ENCODE assay signal across 15 mouse cellular contexts in the genomic region with DNA sequence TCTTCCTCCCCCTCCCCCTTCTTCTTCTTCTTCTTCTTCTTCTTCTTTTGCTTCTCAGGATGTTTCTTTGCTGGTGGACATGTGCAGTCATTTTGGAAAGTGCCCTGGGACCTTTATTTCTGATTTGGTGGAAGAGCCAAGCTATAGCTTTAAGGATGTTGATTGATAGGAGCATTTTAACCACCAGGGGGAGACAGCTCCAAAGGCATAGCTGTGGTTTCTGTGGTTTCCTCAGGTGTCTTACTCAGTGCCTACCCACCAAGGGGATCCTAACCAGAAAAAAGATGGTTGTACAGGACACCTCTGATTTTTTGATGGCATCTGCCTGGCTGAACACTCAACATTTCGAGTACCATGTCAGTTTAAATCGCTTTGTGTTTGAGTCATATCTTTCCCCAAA. TPM values are rescaled to one million over a fixed set of nuclear protein-coding genes. Genes with fewer than 3 reads are reported as not detected.
DNase-seq lines count a peak whose midpoint lies in the region; ATAC-seq and TF ChIP-seq lines count a peak whose summit lies in the region.
"Had no signal": no experiment of that assay in that cellular context is flagged by ENCODE, and none has a peak within 500 bp of the region (broad histone marks: within the 10 kb centered on the region; RNA-seq: fewer than 3 reads in every experiment).

No protein-coding gene starts in this region.

- H3K27me3 ChIP-seq in heart, adult 2 months (ENCODE audit: control insufficient read depth, insufficient read depth, low read length), result no peaks in the 10 kb centered on the region
- no peaks in the 10 kb centered on the region for H3K27me3 ChIP-seq in kidney, embryonic 16.5 days (ENCODE audit: insufficient read depth, low read length)
- H3K27me3 ChIP-seq: heart, embryonic 13.5 days had no signal

- H3K9ac ChIP-seq in heart, adult 2 months (ENCODE audit: low read depth, low read length), result no peak overlapping the region
- no peak overlapping the region for H3K9ac ChIP-seq in kidney, embryonic 16.5 days (replicated peaks; ENCODE audit: low read length)
- H3K9ac ChIP-seq: heart, embryonic 13.5 days had no signal

- no peaks in the 10 kb centered on the region for H3K4me1 ChIP-seq in heart, adult 2 months (ENCODE audit: control insufficient read depth, insufficient read depth, low read length)
- no peaks in the 10 kb centered on the region for H3K4me1 ChIP-seq in kidney, embryonic 16.5 days (ENCODE audit: insufficient read depth, low read length)
- H3K4me1 ChIP-seq: heart, embryonic 13.5 days had no signal

- H3K4me2 ChIP-seq in kidney, embryonic 16.5 days (replicated peaks; ENCODE audit: low read depth, low read length), result no peak overlapping the region
- H3K4me2 ChIP-seq: heart, embryonic 13.5 days had no signal

- WGBS in heart, adult 2 months, result 17% methylated on average over 2 of the region's 2 CpGs
- 44% methylated on average over 2 of the region's 2 CpGs for WGBS in kidney, embryonic 16.5 days

- H3K36me3 ChIP-seq in heart, adult 2 months (ENCODE audit: control insufficient read depth, insufficient read depth, low read length), result no peaks in the 10 kb centered on the region
- no peaks in the 10 kb centered on the region for H3K36me3 ChIP-seq in kidney, embryonic 16.5 days (ENCODE audit: insufficient read depth, low read length)
- H3K36me3 ChIP-seq: heart, embryonic 13.5 days had no signal

- no peak overlapping the region for H3K4me3 ChIP-seq in heart, adult 2 months
- H3K4me3 ChIP-seq in kidney, embryonic 16.5 days (ENCODE audit: low read length), result no peak overlapping the region
- H3K4me3 ChIP-seq: heart, embryonic 13.5 days had no signal

- ATAC-seq in kidney, embryonic 16.5 days (ENCODE audit: low FRiP score, low TSS enrichment), result no peak

- no peaks in the 10 kb centered on the region for H3K9me3 ChIP-seq in kidney, embryonic 16.5 days (ENCODE audit: low read length)
- H3K9me3 ChIP-seq: heart, embryonic 13.5 days had no signal

- no peak overlapping the region for H3K27ac ChIP-seq in heart, adult 2 months
- H3K27ac ChIP-seq in kidney, embryonic 16.5 days (ENCODE audit: low read length), result no peak overlapping the region
- H3K27ac ChIP-seq: heart, embryonic 13.5 days had no signal

- intact Hi-C loops in heart, adult 2 months (cut with DNase I), result no loop called here
- intact Hi-C loops in heart, postnatal 25 days (cut with DNase I), result no loop called here

- no peak for TF ChIP-seq EP300 in heart, adult 2 months (IDR thresholded peaks at IDR 0.05; ENCODE audit: insufficient read depth, low read depth, low read length)

- TF ChIP-seq POLR2A in heart, adult 2 months (IDR thresholded peaks at IDR 0.05; ENCODE audit: insufficient read depth, low read depth, low read length), result no peak

- no peak for DNase-seq in heart, adult 2 months
- no peak for DNase-seq in heart, postnatal 25 days (ENCODE audit: low spot score)
- DNase-seq in 3T3-L1 (ENCODE audit: low read depth, low spot score), result peak; percentile 86
- DNase-seq in CD8-positive naive resting alpha-beta T cell, adult 2 months (ENCODE audit: low read depth in 2 of 2, low spot score in 2 of 2), result peak; percentile 22 to 59
- DNase-seq in c-Kit-negative CD71-positive TER-119-positive erythroid progenitor cells, embryonic 14.5 days (ENCODE audit: low read depth, low spot score), result peak; percentile 33
- DNase-seq in frontal cortex, postnatal 36 days (ENCODE audit: low spot score in 2 of 2), result no peak
- DNase-seq in adrenal gland, postnatal 25 days, result no peak
- DNase-seq: cerebellum, postnatal 25 days; lung, postnatal 10 days had no signal

- no peaks in the 10 kb centered on the region for H3K79me2 ChIP-seq in heart, adult 2 months (replicated peaks; ENCODE audit: control insufficient read depth, insufficient read depth, low read length)

- TF ChIP-seq CTCF in heart, adult 2 months (IDR thresholded peaks at IDR 0.05), result 0 out of 2 replicates have a peak, but pooled peaks have one; percentile 11

RNA-seq across cellular contexts. Expression of a gene that starts 56.4 kb away (rescaled TPM):
- not detected for total RNA-seq in heart, adult 2 months (2021)
- 0.12 and 0.18 TPM in 2 replicates for polyA plus RNA-seq in heart, adult 2 months (2012; rRNA removed)
- total RNA-seq in heart, postnatal 25 days (2021), result under 1 TPM; 0.11 to 0.18 TPM
- polyA plus RNA-seq in kidney, embryonic 16.5 days (2015; fragmentation: Nextera tagmentation; extraction: Ambion mirVana), result not detected in 2 replicates
- not detected in 2 replicates for total RNA-seq in adrenal gland, postnatal 25 days (2021)
- total RNA-seq: gastrocnemius, adult 18-20 months; monocyte, adult 5-6 weeks had no signal
- polyA plus RNA-seq: heart, embryonic 13.5 days; intestine, embryonic 14.5 days; limb, embryonic 11.5 days had no signal

Comparison
In these comparisons a context has a peak if more than half of its experiments do, and no peak if none do; other contexts are left out.
1. DNase-seq: peak in 3T3-L1 (single experiment), CD8-positive naive resting alpha-beta T cell, adult 2 months (2 of 2) and c-Kit-negative CD71-positive TER-119-positive erythroid progenitor cells, embryonic 14.5 days (single experiment); none in heart, adult 2 months (0 of 2), heart, postnatal 25 days (single experiment), frontal cortex, postnatal 36 days (0 of 2) and adrenal gland, postnatal 25 days (single experiment).